Mouse (Mus musculus): Measurements from ENCODE around the gene Pck1. TPM values are rescaled to one million over a fixed set of nuclear protein-coding genes. Genes with fewer than 3 reads are reported as not detected.
A peak's percentile ranks its signal among the peaks of the same experiment; 100 is the strongest.

Pck1 gene
- total RNA-seq, 1 experiment from 2014 or later: not detected

DNA sequence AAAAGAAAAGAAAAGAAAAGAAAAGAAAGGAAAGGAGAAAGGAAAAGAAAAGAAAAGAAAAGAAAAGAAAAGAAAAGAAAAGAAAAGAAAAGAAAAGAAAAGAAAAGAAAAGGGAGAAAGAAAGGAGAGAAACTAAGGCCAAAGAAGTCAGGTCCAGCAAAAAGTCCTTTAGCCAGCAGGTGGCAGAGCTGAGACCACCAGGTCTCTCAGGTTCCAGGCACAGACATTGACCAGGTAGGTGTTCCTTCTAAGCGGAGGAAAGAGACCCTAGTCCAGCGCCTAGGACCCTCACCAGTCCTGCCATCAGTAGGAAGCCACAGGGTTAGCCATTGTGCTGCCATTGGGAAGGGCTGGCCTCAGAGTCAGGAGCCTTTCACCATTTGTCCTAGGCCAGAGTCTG lies 11.5 kb downstream of the Pck1 start:
- peak in 1 of 2 experiments; percentile 41; a peak in 1 of 4 replicates for ATAC-seq (replicated peaks in 1 of 2; ENCODE audit: insufficient read depth in 1 of 2, low FRiP score in 2 of 2, low TSS enrichment in 1 of 2, low read depth in 1 of 2, poor library complexity in 2 of 2, severe bottlenecking in 2 of 2)

DNA sequence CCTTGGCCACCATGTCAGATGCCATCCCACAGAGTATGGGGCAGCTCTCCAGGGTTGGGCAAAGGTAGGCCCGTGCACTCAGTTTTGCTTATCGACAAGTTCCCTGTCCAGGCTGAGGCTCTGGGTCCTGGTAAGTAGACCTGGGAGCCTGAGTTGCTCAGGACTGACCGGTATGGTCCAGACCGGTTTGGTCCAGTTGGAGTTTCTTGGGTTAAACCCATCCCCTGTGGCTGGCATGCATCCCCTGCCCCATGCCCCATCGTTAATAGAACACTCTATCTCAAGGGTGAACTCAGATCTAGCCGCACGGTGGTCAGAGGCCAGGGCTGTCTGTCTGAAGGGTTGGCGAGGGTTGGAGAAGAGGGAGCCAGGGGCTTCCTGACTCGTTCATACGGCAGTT lies 12.1 kb downstream of the Pck1 start:
- no peak for ATAC-seq (replicated peaks in 1 of 2; ENCODE audit: insufficient read depth in 1 of 2, low FRiP score in 2 of 2, low TSS enrichment in 1 of 2, low read depth in 1 of 2, poor library complexity in 2 of 2, severe bottlenecking in 2 of 2)

DNA sequence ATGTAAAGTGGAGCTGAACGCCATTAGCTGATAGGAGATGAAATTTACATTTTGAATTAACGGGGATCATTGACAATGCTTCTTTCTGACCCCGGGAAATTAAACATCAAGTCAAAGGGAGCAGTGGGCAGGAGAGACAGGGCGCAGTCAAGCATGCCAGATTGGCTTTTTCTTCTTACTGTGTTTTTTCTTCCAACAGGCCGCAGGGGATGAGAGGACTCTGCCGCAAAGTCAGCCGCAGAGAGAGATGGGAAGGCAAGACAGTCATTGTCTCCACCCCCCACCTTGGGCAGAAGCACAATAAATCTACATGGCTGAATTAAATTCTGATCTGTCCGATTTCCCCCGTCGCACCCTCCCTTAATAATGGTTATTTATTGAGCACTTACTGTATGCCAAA lies 12.5 kb downstream of the Pck1 start:
- no peak for ATAC-seq (replicated peaks in 1 of 2; ENCODE audit: insufficient read depth in 1 of 2, low FRiP score in 2 of 2, low TSS enrichment in 1 of 2, low read depth in 1 of 2, poor library complexity in 2 of 2, severe bottlenecking in 2 of 2)

DNA sequence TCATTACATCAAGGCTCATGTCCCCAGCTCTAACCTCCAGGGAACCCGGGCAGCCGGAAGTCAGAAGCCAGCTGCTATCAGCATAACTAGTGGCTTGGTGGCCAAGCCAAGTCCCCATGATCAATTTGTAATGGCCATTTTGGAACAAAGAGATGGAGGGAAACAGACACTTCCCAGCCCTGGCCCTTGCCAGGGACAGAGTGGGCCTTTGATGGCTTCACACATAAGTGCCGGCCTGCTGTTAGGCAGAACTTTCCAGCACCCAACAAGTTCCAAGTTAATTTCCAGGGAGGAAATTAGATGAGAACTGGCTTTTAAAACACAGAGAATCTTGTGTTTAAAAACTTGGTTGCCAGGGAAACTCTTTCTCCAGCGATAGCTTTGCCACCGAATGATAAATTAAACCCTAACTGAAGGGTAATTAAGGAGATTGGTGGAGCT lies 15.6 kb downstream of the Pck1 start:
- ATAC-seq (replicated peaks in 1 of 2; ENCODE audit: insufficient read depth in 1 of 2, low FRiP score in 2 of 2, low TSS enrichment in 1 of 2, low read depth in 1 of 2, poor library complexity in 2 of 2, severe bottlenecking in 2 of 2): no peak

DNA sequence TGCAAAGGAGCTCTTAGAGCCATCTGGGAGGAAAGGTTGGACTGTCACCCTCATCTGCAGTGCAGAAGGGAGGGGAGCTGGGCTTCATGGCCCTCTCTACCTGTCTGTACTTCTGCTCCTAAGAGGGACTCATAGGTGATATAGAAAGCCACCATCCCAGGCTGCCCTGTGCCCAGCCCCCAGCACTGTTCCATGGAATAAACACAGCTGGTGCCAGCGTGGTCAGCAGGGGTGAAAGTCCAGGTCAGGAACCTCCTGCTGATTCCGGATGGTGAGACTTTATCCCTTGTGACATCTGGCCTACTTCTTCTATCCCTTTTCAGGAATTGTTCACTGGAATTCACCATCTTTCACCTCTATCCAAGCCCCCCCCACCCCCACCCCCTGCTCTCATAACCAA lies 17.2 kb downstream of the Pck1 start:
- ATAC-seq (replicated peaks in 1 of 2; ENCODE audit: insufficient read depth in 1 of 2, low FRiP score in 2 of 2, low TSS enrichment in 1 of 2, low read depth in 1 of 2, poor library complexity in 2 of 2, severe bottlenecking in 2 of 2): no peak

DNA sequence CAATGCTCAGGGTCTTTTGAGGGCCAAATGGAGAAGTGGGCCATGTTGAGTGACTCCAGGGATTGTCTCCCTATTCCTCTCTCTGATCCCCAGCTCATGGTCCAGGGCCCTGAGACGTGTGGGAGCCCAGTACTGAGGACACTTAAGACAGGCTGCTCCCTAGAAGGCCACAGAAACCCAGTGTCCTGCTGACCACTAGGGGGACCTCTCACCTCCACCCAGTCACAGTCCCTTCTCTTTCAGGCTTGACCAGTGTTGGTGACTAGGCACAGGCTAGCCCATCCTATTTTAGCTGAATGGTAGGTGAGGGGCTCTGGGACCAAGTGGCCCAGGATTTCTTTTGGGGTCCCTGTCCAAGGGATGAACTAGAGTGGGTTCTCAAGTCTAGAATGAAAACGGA lies 17.9 kb downstream of the Pck1 start:
- ATAC-seq (replicated peaks in 1 of 2; ENCODE audit: insufficient read depth in 1 of 2, low FRiP score in 2 of 2, low TSS enrichment in 1 of 2, low read depth in 1 of 2, poor library complexity in 2 of 2, severe bottlenecking in 2 of 2): no peak

DNA sequence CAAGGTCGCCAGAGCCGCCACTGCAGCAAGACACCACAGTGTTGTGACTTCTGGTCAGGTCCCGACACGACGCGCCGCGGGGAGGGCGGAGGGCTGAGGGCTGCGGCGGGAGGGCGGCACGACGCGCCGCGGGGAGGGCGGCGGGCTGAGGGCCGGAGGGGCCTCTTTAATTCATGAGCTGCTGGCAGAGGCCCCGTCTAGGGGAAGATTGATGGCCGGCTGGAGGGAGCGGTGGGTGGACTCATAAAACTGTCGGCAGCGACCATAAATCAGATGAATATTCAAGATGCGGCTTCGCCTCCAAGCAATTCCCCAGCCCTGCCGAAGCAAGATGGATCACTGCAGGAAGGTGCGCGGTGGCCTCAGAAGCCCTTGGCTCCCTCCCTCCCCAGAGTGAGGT lies 18.6 kb downstream of the Pck1 start:
- ATAC-seq (replicated peaks in 1 of 2; ENCODE audit: insufficient read depth in 1 of 2, low FRiP score in 2 of 2, low TSS enrichment in 1 of 2, low read depth in 1 of 2, poor library complexity in 2 of 2, severe bottlenecking in 2 of 2): peak; percentile 78 to 94

DNA sequence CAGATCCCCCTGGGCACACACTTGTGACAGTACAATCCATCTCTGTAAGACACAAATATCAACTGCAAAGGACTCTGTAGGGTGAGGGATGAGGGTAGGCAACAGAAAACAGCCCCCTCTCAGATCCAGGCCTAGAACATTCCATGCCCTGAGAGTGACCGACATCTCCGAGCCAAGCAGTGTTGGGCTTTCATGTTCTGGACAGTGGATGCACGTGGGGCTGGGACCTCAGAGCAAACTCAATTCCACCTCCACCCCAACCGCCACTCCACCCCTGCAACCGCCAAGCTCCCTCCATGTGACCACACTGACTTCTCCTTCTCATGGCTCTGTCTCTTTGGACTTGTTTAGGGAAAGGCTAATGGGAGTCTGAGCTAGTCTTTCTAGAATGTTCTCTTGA lies 19.1 kb downstream of the Pck1 start:
- ATAC-seq (replicated peaks in 1 of 2; ENCODE audit: insufficient read depth in 1 of 2, low FRiP score in 2 of 2, low TSS enrichment in 1 of 2, low read depth in 1 of 2, poor library complexity in 2 of 2, severe bottlenecking in 2 of 2): peak in 1 of 2 experiments; percentile 5; a peak in 1 of 4 replicates

DNA sequence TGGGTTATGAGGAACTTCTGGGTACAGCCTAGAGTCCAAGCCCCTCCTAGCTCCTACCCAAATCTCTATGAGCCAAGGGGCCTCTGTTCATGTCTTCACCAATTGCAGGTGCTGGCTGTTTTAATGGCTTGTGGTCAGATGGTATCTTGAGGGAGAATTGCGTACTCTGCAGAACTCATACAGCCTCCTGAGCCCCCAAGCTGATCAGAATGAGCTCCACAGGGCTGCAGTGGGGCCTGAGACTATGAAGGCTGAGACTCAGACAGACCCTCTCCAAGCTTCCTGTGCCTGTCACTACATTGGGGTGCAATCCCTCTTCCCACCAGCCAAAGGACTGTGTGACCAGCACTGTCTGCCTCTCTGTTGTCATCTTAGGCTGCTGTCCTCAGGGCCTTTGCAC lies 19.5 kb downstream of the Pck1 start:
- no peak for ATAC-seq (replicated peaks in 1 of 2; ENCODE audit: insufficient read depth in 1 of 2, low FRiP score in 2 of 2, low TSS enrichment in 1 of 2, low read depth in 1 of 2, poor library complexity in 2 of 2, severe bottlenecking in 2 of 2)

DNA sequence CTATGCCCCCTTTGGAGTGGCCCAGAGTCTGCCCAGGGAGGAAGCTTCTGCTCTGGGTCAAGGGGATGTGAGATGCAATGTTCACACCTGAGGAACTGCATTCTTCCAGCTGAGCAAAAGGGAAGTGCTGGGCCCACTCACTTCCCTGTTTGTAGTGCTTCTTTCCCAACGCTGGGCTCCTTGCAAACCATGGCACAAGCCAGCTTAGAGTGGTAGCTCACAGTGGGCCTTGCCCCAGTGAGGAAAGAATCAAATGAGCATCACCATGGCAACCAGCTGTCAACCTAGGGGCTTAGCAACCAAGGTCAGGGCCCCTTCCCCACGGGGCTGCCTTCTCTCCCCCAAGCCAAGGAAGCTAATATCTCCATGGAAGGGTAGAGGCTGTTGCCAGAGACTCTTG lies 20.2 kb downstream of the Pck1 start:
- peak; percentile 14 to 26; a peak in 2 of 4 replicates for ATAC-seq (replicated peaks in 1 of 2; ENCODE audit: insufficient read depth in 1 of 2, low FRiP score in 2 of 2, low TSS enrichment in 1 of 2, low read depth in 1 of 2, poor library complexity in 2 of 2, severe bottlenecking in 2 of 2)

DNA sequence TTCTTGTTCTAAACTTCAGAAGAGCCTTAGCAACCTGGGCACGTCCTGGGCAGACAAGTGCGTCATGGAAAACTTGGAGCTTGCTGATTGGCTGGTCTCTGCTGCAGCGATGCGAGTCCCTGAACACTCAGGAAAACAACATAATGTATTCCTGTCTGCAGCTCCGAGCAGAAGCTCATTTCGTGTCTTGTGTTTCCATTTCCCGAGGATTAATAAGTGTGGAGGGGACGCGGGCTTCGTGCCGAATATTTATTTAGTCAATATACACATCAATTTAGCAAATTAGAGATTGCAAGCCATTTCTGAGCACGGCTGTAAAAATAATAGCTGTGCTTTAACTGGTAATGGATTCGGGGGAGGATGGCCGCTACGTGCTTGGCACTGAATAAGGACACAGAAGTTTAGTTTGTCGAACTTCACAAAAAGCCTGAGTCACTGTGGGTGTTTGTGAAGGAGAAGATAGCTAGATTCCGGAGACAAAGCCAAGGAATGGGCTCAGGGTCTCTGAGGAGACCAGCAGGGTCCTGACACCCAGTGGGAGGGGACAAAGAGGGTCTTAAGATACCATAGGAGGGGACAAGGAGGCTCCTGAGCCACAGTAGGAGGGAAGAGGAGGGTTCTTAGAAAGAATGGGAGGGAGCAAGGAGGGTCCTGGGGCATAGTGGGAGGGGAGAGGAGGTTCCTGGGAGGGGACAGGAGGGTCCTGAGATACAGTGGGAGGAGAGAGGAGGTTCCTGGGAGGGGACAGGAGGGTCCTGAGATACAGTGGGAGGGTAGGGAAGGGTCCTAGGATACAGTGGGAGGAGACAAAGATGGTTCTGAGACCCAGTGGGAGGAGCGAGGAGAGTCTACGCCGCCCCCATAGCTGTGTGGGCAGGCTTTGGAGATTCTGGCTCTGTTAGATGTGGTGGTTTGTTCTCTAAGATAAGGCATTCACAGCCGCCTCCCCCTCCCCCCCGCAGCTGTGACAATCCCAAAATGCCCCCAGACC lies 21.0 kb downstream of the Pck1 start:
- ATAC-seq (replicated peaks in 1 of 2; ENCODE audit: insufficient read depth in 1 of 2, low FRiP score in 2 of 2, low TSS enrichment in 1 of 2, low read depth in 1 of 2, poor library complexity in 2 of 2, severe bottlenecking in 2 of 2): 0 out of 4 replicates have a peak, but pooled peaks of 1 of the 2 experiments have one; percentile 4

DNA sequence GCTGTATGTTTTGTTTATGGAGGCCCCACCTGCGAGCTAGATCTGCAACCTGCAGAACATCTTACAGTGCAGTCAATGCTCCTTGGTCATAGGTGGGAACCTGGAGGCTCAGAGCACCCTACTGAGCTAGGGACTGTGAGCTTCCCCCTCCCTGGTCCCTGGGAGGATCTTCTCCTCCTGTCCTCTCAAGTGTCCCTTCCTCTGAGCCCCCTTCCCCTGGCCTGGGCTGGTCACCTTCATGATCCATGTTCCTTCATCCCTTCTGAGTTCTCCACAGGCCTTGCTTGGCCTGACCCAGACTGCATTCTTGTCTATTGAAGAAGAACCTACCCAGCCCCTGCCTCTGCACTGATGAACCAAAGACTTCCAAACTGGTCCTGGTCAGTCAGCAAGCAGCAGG lies 21.7 kb downstream of the Pck1 start:
- ATAC-seq (replicated peaks in 1 of 2; ENCODE audit: insufficient read depth in 1 of 2, low FRiP score in 2 of 2, low TSS enrichment in 1 of 2, low read depth in 1 of 2, poor library complexity in 2 of 2, severe bottlenecking in 2 of 2): no peak

DNA sequence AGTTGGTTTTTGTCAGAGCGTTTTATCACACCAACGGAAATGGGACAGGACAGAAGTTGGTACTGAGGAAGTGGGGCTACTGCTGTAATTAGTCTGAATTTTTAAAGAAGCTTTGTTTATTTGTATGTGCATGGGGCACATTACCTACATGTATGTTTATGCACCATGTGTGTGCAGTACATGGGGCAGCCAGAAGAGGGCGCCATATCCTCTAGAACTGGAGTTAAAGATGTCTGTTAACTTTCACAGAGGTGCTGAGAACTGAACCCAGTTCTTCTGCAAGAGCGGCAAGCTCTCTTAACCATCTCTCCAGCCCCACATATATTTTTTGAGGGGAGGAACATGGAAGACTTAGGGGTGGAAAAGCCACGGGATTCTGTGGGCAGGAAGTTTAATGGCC lies 22.9 kb downstream of the Pck1 start:
- no peak for ATAC-seq (replicated peaks in 1 of 2; ENCODE audit: insufficient read depth in 1 of 2, low FRiP score in 2 of 2, low TSS enrichment in 1 of 2, low read depth in 1 of 2, poor library complexity in 2 of 2, severe bottlenecking in 2 of 2)

DNA sequence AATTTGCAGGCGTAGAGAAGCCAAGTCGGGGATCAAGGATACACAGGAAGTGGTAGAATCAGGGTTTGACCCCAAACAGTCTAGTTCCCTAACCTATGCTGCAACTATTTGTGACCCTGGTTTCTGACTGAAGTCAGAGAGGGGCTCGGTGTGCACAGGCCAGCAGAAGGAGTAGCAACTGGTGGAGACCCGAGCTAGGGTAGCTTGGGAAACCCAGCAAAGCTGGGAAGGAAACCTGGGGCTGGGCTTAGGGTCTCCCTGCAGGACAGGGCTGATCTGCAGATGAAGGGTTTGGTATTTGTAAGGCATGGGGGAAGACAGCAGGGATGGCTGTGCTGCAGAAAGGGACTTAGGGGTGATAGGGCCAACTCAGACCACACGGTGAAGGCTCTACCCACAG lies 24.6 kb downstream of the Pck1 start:
- peak; percentile 2 to 34; a peak in 1 of 4 replicates for ATAC-seq (replicated peaks in 1 of 2; ENCODE audit: insufficient read depth in 1 of 2, low FRiP score in 2 of 2, low TSS enrichment in 1 of 2, low read depth in 1 of 2, poor library complexity in 2 of 2, severe bottlenecking in 2 of 2)

DNA sequence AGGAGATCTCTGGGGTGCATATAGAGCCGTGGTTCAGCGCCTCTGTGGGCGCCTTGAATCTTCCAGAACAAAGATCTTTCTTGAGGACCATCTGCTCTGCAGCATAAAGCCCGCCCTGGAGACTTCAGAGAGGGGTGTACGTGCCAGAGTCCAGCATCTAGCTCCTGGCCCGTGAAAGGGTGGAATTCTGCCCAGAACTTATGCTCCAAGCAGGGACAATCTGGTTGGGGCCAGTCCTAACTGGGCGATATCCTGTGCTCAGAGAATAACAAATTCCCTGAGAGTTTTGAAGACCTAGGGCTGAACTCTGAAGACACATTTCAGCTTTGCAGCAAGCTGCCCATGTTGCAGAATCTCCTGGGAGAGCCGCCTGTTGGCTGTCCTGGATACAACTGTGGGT lies 25.1 kb downstream of the Pck1 start:
- no peak for ATAC-seq (replicated peaks in 1 of 2; ENCODE audit: insufficient read depth in 1 of 2, low FRiP score in 2 of 2, low TSS enrichment in 1 of 2, low read depth in 1 of 2, poor library complexity in 2 of 2, severe bottlenecking in 2 of 2)

DNA sequence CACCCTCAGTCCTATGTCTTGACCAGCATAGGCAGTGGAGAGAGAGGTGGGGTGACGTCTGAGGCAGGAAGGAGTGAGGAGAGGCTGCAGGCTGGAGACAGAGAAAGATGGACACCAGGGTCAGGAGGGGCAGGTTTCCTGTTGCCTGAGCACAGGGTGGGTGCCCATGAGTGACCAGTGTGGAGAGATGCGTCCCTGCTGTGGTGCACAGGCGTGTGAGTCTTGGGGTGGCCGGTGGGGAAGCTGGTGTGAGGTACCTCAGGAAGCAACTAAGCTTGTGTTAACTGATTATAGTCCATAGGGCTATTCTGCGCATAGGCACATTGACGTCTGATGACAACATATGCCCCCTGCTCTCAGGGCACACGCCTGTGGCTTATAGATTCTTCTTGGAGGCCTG lies 26.2 kb downstream of the Pck1 start:
- ATAC-seq (replicated peaks in 1 of 2; ENCODE audit: insufficient read depth in 1 of 2, low FRiP score in 2 of 2, low TSS enrichment in 1 of 2, low read depth in 1 of 2, poor library complexity in 2 of 2, severe bottlenecking in 2 of 2): no peak

DNA sequence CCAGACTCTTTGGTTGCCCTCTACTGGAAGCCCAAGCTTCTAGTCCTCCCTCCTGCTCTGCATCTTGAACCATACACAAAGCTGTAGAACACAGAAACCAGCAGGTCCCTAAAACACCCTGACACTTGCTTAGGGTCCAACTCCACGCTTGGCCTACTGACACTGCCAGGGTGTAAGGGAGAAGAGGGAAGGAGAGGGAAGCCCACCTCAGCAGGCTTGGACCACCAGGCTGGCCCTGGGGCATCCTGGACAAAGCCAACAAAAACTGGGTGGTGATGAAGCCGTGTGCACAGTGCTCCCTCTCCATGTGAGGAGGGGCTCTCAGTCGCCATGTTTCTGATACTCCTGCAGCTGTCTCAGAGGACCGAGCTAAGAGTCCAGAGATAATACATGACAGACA lies 27.2 kb downstream of the Pck1 start:
- no peak for ATAC-seq (replicated peaks in 1 of 2; ENCODE audit: insufficient read depth in 1 of 2, low FRiP score in 2 of 2, low TSS enrichment in 1 of 2, low read depth in 1 of 2, poor library complexity in 2 of 2, severe bottlenecking in 2 of 2)

DNA sequence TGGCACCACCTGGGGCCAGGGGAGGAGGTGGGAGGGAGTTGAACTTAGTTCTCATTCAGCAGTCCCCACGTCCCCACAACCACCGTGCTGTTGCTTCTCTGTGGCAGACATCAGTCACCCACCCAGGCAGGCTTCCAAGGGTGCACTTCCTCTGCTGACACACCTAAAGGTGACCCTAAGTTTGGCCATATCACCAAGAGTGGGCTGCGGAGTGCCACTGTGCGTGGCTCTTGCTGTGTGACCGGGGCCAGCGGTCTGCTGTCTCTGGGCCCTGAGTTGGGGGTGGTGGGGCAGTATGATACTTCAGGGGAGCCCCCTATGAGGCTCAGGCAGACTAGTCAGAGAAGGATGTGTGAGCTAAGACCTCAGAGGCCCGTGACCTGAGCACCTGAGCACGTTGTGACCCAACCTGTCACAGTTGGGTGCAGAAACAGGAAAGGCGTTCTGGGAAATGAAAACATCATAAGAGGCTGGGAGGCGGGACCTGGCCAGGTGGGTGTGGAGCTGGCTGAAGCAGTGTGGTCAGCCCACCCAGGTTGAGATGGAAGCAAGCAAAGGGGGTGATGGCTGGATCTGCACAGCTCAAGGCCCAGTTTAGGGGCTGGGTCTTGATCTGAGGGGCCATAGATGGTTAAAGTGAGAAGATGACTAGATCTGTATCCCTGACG lies 28.0 kb downstream of the Pck1 start:
- no peak for ATAC-seq (replicated peaks in 1 of 2; ENCODE audit: insufficient read depth in 1 of 2, low FRiP score in 2 of 2, low TSS enrichment in 1 of 2, low read depth in 1 of 2, poor library complexity in 2 of 2, severe bottlenecking in 2 of 2)

All from hematopoietic stem cell, adult 5-6 weeks (primary cell).